Mouse (Mus musculus) lung, embryonic 15.5 days (tissue): ENCODE results near the gene Ppp3r1. TPM values are rescaled to one million over a fixed set of nuclear protein-coding genes. Genes with fewer than 3 reads are reported as not detected.
A peak's percentile ranks its signal among the peaks of the same experiment; 100 is the strongest.

ENCODE experiments used
- ATAC-seq: fragments of 200-750 bp; cut with Nextera tagmentation; 2 replicates; pipeline ENCODE4 v1.8.0; 2017; ENCODE audit warnings: moderate number of reproducible peaks, borderline replicate concordance; ENCODE audit not compliant: low FRiP score, low TSS enrichment; ENCODE audit errors: extremely low read depth
- H3K27ac ChIP-seq: fragments of 300-500 bp; sonication (generic); 2 replicates; pipeline ENCODE4 v1.5.1; 2015; ENCODE audit warnings: moderate library complexity, mild to moderate bottlenecking, inconsistent platforms
- H3K27me3 ChIP-seq: fragments of 300-500 bp; sonication (generic); 2 replicates; pipeline ENCODE4 v1.6.1; 2015; ENCODE audit warnings: inconsistent platforms
- H3K36me3 ChIP-seq: fragments of 300-500 bp; sonication (generic); 2 replicates; pipeline ENCODE4 v1.6.1; 2015; ENCODE audit warnings: inconsistent platforms
- H3K4me1 ChIP-seq: fragments of 300-500 bp; sonication (generic); 2 replicates; pipeline ENCODE4 v1.6.1; 2015; ENCODE audit warnings: inconsistent platforms
- H3K4me2 ChIP-seq: fragments of 300-500 bp; sonication (generic); 2 replicates; pipeline ENCODE4 v1.6.1; 2015; ENCODE audit warnings: inconsistent platforms, mild to moderate bottlenecking, moderate library complexity
- H3K4me3 ChIP-seq: fragments of 300-500 bp; sonication (generic); 2 replicates; pipeline ENCODE4 v1.5.1; 2015; ENCODE audit warnings: mild to moderate bottlenecking, inconsistent platforms
- H3K9ac ChIP-seq: fragments of 300-500 bp; sonication (generic); 2 replicates; pipeline ENCODE4 v1.6.1; 2015; ENCODE audit warnings: inconsistent platforms
- H3K9me3 ChIP-seq: fragments of 300-500 bp; sonication (generic); 2 replicates; pipeline ENCODE4 v1.6.1; 2016; ENCODE audit warnings: inconsistent platforms
- WGBS: fragments of 180-500 bp; shearing (Covaris S2); methylation state at CpG from one replicate; pipeline ENCODE4 v1.1.7; 2015; 5-methylcytosine and 5-hydroxymethylcytosine counted together
- polyA plus RNA-seq: library from polyadenylated mRNA; unstranded; fragments of >200 nt; fragmentation: Nextera tagmentation; extraction: Ambion mirVana; gene quantifications from 2 replicates; pipeline ENCODE4 v1.2.1, GENCODE M21; 2015

Ppp3r1 gene
- 90.3 and 92.6 TPM in 2 replicates for polyA plus RNA-seq

DNA sequence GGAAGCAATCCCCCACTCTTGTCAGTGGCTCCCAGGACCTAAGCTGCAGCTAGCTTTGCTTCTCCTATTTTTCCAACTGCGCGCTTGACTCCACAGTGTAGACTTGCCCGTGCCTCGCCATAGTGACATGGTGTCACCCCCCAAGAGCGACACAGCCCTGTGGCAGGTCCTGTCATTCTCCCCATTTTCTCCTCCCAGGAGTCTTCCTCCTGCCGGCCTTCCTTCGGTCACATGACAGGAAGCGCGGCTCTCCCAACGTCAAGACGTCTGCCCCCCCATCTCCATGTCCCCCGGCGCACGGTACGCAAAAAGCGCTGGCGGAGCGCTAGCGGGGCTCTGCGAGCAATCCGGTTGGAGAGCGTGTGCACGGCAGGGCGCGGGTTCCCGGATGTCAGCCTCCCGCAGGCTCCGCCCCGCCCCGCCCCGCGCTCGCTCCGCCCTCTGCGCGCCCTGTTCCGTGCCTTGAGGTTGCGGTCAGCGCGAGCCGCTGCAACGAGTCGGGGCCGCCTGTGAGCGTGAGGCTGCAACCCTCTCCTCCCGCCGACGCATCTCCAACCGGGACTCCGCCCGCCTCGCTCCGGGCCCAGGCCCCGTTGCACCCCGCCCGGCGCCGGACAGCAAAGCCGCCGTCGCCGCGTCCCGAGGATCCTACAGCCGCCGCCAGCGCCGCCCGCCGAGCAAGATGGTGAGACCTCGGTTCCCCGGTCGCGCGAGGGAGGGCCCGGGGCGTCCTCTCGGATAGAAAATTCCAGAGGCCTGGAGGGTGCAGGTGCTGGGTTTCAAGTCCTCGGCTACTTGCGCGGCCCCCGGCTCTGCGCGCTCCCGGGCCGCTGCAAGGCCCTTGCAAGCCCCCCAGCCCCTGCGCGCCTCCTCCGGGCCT is at the start of gene Ppp3r1:
Gene Ppp3r1, plus strand, starts transcription at position 406 of the 880 bp plus-strand sequence.
- WGBS, result under 1% methylated on average over 56 of the region's 89 CpGs
- H3K4me2 ChIP-seq, result peak within 1 kb of the TSS; percentile 86
- H3K4me1 ChIP-seq, result peaks cover 26% of the 10 kb centered on the region
- peak; percentile 99 for ATAC-seq
- H3K27me3 ChIP-seq, result no peaks in the 10 kb centered on the region
- peak within 1 kb of the TSS; percentile 90 for H3K9ac ChIP-seq
- H3K9me3 ChIP-seq, result no peaks in the 10 kb centered on the region
- peak within 1 kb of the TSS; percentile 96 for H3K4me3 ChIP-seq
- peak within 1 kb of the TSS; percentile 97 for H3K27ac ChIP-seq
- no peaks in the 10 kb centered on the region for H3K36me3 ChIP-seq

DNA sequence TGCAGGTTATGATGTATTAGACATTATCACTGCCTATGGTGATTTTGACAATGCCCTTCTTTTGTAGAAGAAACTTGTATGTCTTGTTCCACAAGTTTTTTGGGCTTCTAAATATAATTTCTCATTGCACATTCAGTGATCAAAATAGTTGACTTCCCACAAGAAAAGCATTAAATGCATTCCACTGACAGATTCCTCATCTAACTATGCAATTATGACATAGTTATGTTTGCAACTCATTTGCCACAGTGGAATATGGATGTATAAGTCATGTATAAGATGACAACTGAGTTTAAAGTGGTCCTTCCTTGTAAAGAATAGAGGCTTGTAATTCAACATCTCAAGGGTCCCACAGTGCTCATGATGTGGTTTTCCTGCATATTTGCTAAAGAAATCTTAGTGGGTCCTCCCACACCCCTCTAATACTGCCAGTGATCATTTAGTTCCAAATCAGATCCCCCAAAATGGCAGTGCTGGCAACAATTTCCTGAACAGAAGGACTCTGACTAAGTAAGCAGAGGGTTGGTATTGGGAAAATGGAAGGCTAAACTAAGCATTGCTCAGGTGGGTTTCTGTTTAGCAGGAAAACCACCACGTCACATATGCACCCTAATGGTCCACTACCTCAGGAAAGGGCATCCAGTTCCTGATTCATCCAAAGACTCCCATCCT is 46.5 kb upstream of the Ppp3r1 start:
- Histone ChIP-seq H3K27me3 (no peaks in the 10 kb centered on the region), H3K9ac (no peak overlapping the region), H3K9me3 (no peaks in the 10 kb centered on the region), H3K27ac (no peak overlapping the region), H3K4me1 (no peaks in the 10 kb centered on the region), H3K36me3 (no peaks in the 10 kb centered on the region), H3K4me2 (no peak overlapping the region), H3K4me3 (no peak overlapping the region)
- ATAC-seq, result no peak
- WGBS, result 59% methylated on average over 1 of the region's 1 CpGs

DNA sequence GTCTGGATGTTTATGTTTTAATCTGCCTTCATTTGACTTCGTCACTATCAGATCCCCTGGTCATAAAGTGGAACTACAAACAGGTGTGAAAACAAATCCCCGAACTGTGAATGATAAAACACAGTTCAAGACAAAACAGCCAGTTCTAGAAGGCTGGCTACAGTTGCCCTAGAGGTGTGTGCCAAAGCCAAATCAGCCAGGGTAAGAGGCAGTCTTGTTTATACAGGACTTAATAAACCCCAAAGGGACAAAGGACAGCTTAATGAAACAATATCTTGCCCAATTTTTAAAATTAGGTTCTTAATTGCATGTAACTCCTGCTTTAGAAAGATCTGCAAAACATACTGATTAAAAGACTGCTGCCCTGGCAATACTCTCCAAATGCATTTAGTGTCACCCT is 32.6 kb upstream of the Ppp3r1 start:
- H3K4me2 ChIP-seq, result no peak overlapping the region
- no peaks in the 10 kb centered on the region for H3K9me3 ChIP-seq
- no peak overlapping the region for H3K27ac ChIP-seq
- no peaks in the 10 kb centered on the region for H3K36me3 ChIP-seq
- WGBS, result 42% methylated on average over 2 of the region's 2 CpGs
- no peaks in the 10 kb centered on the region for H3K4me1 ChIP-seq
- H3K27me3 ChIP-seq, result no peaks in the 10 kb centered on the region
- no peak overlapping the region for H3K9ac ChIP-seq
- H3K4me3 ChIP-seq, result no peak overlapping the region
- ATAC-seq, result no peak

DNA sequence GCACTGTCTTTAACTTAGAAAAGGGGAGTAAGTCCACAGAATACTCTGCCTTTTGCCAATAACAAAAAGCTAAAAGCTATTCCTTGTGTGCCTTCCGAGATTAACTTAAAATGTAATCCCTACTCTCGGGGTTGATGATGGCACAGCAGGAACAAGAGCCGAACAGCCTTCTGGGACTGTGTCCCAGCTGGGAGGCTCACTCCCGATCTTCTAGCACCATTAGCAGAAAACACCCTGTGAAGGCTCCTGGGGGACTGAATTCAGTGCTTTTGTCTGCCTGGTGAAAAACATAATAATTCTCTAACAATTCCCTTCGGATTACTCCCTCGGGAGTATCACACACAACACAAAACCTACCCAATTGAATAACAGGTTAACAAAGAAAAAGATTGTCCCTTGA is 23.4 kb upstream of the Ppp3r1 start:
- no peaks in the 10 kb centered on the region for H3K4me1 ChIP-seq
- no peak overlapping the region for H3K4me3 ChIP-seq
- H3K9me3 ChIP-seq, result no peaks in the 10 kb centered on the region
- H3K9ac ChIP-seq, result no peak overlapping the region
- H3K4me2 ChIP-seq, result no peak overlapping the region
- no peaks in the 10 kb centered on the region for H3K36me3 ChIP-seq
- no peak overlapping the region for H3K27ac ChIP-seq
- H3K27me3 ChIP-seq, result no peaks in the 10 kb centered on the region
- WGBS, result 41% methylated on average over 6 of the region's 6 CpGs
- ATAC-seq, result no peak

DNA sequence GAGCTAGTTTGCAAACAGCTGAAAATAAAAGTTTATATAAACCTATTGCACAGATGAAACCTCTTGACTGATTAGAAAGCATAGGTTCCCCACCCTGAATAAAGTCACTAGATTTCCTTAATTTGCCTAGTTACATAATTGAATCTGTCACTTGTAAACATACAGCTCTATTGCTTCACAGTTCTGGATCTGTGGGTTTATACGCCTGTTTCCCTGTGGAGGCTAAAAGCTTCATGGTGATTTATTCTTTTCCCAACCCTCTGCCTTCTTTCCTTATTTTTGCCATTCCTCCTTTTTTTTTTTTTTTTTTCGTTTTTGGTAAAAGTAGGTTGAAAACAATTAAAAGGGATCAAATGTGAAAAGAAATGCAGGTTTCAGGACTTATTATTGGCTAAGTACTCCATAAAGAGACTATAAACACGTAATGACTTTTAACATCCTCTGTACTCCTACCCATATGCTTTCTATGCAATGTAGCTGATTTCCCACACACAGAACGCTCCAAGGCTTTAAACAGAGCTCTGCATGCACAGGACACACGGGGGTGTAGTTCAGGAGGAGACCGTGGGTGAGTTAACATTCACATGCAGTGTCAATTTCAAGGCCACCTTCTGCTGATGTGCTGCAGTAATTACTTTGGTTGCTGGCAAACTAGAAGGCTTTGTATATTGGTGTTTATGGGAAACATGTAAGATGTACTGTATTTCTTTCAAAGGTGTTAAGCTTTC is 20.6 kb upstream of the Ppp3r1 start:
- ATAC-seq, result no peak
- Histone ChIP-seq H3K36me3 (no peaks in the 10 kb centered on the region), H3K4me3 (no peak overlapping the region), H3K9me3 (no peaks in the 10 kb centered on the region), H3K4me1 (no peaks in the 10 kb centered on the region), H3K27ac (no peak overlapping the region), H3K27me3 (no peaks in the 10 kb centered on the region), H3K9ac (no peak overlapping the region), H3K4me2 (no peak overlapping the region)
- 62% methylated on average over 6 of the region's 6 CpGs for WGBS

DNA sequence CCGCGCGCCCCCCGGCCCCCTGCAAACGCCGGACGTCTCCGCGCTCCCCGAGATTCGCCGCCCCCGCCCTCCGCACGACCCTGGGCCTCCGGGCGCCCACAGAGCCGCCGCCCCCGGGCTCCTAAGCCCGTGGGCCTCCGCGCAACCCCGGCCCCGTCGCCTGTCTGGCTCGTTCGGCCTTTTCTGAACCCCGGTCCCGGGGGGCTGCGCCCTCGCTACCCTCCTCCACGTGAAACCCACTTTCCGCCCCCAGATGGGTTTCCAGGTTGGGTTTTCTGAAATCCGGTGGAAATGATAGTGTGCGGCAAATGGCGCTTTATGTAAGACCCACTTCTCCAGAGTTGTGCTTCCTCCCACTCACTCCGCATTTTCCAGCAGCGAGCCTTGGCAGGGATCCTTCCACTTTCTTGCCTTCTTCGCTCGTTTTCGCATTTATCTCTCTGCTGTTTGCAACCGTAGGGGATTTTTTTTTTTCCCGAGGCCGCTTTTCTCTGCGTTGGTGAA is 727 bp downstream of the Ppp3r1 start:
- peak; percentile 53; the same call in 1 of the 2 replicates for ATAC-seq
- under 1% methylated on average over 45 of the region's 46 CpGs for WGBS
- Histone ChIP-seq H3K27me3 (no peaks in the 10 kb centered on the region), H3K36me3 (no peaks in the 10 kb centered on the region), H3K4me1 (peaks cover 26% of the 10 kb centered on the region), H3K27ac (peak overlapping the region; percentile 97), H3K4me2 (peak overlapping the region; percentile 86), H3K9ac (peak overlapping the region; percentile 90), H3K4me3 (peak overlapping the region; percentile 96), H3K9me3 (no peaks in the 10 kb centered on the region)

DNA sequence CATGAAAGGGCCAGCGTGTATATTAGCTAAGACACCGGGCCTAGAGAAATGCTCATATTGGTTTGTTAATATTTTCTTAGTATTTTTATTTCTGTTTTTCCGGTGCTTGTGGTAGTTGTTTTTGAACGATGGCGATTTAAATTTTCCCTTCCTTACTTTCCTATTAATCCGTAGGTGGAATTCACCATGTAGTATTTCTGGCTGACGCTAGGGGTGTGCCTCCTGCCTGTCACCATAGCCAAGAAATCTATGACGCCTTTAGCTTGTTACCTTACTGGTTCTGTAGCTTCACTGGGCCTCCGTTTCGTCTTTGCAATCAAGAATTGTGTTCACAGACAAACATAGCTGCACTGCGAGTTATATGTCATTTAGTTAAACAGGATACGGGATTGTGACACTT is 1.2 kb downstream of the Ppp3r1 start:
- no peak for ATAC-seq
- Histone ChIP-seq H3K27me3 (no peaks in the 10 kb centered on the region), H3K4me2 (peak overlapping the region; percentile 86), H3K36me3 (no peaks in the 10 kb centered on the region), H3K27ac (peak overlapping the region; percentile 97), H3K4me3 (peak overlapping the region; percentile 96), H3K9ac (peak overlapping the region; percentile 90), H3K9me3 (no peaks in the 10 kb centered on the region), H3K4me1 (peaks cover 26% of the 10 kb centered on the region)
- WGBS, result under 1% methylated on average over 12 of the region's 12 CpGs

DNA sequence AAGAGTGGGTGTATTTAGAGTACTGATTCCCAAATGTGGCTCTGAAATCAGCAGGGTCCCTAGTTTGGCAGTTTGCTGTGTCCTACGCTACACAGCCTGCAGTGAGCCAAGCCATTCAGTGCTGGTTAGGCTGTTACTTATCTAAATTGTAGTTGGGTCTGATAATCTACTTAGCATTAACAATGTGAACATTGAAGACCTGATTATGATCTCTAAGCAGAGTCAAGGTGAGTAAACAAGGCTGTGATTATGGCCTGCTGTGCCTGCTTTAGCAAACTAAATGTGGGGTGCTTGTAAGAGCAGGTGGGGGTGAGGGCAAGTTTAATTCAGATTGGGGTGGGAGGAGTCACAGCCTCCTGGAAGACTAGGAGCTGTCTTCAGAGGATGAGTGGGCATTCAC is 4.9 kb downstream of the Ppp3r1 start:
- Histone ChIP-seq H3K9ac (no peak overlapping the region), H3K4me1 (peaks cover 36% of the 10 kb centered on the region), H3K27me3 (no peaks in the 10 kb centered on the region), H3K4me2 (no peak overlapping the region), H3K9me3 (no peaks in the 10 kb centered on the region), H3K27ac (no peak overlapping the region), H3K36me3 (no peaks in the 10 kb centered on the region), H3K4me3 (no peak overlapping the region)
- no peak for ATAC-seq
- WGBS, result 79% methylated on average over 1 of the region's 1 CpGs

DNA sequence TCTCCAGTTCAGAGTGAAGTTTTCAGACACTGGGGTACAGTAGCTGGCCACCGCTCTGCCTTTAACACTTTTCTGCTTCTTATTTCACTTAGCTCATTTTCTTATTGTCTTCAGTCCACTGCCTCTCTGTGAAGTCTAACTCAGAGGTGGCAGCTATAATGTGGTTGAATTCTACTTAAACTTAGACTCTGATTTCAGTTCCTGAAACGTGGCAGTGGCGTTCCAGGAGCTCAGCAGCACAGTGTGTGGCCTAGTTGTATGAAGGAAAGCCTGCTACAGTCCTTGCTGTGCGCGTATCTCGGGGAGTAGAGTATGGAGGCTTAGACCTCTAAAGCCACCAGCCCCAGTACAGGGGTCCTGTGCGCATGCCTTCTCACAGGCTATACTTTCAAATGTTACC is 7.6 kb downstream of the Ppp3r1 start:
- 92% methylated on average over 7 of the region's 7 CpGs for whole genome bisulfite sequencing
- no peak overlapping the region for H3K4me2 ChIP-seq
- no peak overlapping the region for H3K4me3 ChIP-seq
- no peak overlapping the region for H3K27ac ChIP-seq
- H3K4me1 ChIP-seq, result peaks cover 42% of the 10 kb centered on the region
- no peak for ATAC-seq
- H3K9ac ChIP-seq, result no peak overlapping the region
- no peaks in the 10 kb centered on the region for H3K27me3 ChIP-seq
- H3K36me3 ChIP-seq, result no peaks in the 10 kb centered on the region
- H3K9me3 ChIP-seq, result no peaks in the 10 kb centered on the region

DNA sequence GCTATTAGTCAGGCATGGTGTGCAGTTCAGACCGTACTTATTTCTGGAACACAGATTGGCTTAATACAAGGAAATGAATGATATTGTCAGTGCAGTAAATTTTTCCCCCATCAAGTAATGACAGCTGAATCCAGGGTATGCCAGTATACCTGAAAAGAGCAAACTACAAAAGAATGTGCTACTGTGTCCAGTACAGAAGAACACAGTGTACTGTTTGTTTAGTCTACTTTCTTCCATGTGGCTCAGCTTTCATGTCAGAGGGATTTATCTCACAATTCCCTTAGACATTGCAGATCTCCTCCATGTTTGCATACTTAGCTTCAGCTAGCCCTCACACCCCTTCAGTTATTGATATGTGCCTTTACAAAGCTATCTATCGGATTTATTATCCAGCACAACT is 10.2 kb downstream of the Ppp3r1 start:
- Histone ChIP-seq H3K9me3 (peaks cover 3% of the 10 kb centered on the region; the same call in 1 of the 2 replicates), H3K4me2 (no peak overlapping the region), H3K27me3 (no peaks in the 10 kb centered on the region), H3K4me3 (no peak overlapping the region), H3K9ac (no peak overlapping the region), H3K27ac (no peak overlapping the region), H3K4me1 (peaks cover 39% of the 10 kb centered on the region), H3K36me3 (peaks cover 6% of the 10 kb centered on the region; the same call in 1 of the 2 replicates)
- WGBS, result 51% methylated on average over 2 of the region's 2 CpGs
- no peak for ATAC-seq

DNA sequence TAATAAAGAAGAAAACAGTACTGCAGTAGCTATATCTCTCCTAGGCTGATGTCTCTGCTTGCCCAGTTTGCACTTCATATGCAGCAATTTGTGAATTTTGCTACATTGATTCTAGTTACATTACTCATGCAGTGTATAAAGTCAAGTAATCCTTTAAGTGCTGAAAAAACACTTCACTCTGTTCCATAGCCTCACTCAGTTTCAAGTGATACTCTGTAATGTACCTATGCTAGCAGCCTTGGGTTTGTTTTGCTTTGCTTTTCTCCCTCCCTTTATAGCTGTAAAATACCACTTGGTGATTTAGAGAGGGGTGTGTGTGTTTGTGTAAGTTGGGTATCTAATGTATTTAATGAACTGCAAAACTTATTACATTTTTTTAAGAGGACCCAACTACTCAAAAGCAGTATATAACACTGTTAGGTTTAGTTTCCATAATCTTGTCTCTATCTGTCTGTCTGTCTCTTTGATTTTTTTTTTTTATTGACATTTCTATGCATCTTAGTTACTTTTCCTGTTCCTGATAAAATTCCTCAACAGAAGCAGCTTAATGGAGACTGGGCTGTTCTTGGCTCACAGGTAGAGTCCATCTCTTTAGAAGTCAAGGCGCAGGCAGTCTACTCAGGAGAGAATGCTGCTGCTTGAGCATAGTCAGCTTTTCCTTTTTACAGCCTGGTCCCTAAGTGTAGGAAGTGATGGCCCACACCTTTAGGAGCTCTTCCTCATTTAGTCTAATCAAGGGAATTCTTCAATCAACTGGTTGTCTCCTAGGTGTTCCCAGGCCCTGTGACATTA is 12.1 kb downstream of the Ppp3r1 start:
- peak; percentile 64; the same call in 1 of the 2 replicates for ATAC-seq
- H3K4me1 ChIP-seq, result peaks cover 35% of the 10 kb centered on the region
- WGBS, result 75% methylated on average over 1 of the region's 1 CpGs
- no peak overlapping the region for H3K4me3 ChIP-seq
- H3K27ac ChIP-seq, result peak overlapping the region; percentile 53
- peaks cover 3% of the 10 kb centered on the region; the same call in 1 of the 2 replicates for H3K9me3 ChIP-seq
- H3K36me3 ChIP-seq, result peaks cover 6% of the 10 kb centered on the region; the same call in 1 of the 2 replicates
- peak overlapping the region; percentile 8; the same call in 1 of the 2 replicates for H3K4me2 ChIP-seq
- H3K27me3 ChIP-seq, result no peaks in the 10 kb centered on the region
- no peak overlapping the region for H3K9ac ChIP-seq
